Mouse (Mus musculus) ES-E14 (cell line): Measurements from ENCODE around the gene Sh3kbp1. TPM values are rescaled to one million over a fixed set of nuclear protein-coding genes. Genes with fewer than 3 reads are reported as not detected.

Experiments used
- DNase-seq: peaks from one replicate; pipeline ENCODE4 v3.0.0-alpha.2; 2013; ENCODE audit warnings: low read depth, low spot score
- H3K27ac ChIP-seq: 2 replicates; pipeline ENCODE4 v1.5.1; 2012; ENCODE audit warnings: low read depth, mild to moderate bottlenecking, low read length, moderate library complexity, mixed read lengths; ENCODE audit not compliant: poor library complexity, insufficient read depth, severe bottlenecking
- H3K36me3 ChIP-seq: 2 replicates; pipeline ENCODE4 v1.6.1; 2012; ENCODE audit warnings: mild to moderate bottlenecking, low read length, moderate library complexity, mixed read lengths; ENCODE audit not compliant: control insufficient read depth, poor library complexity, insufficient read depth, severe bottlenecking
- H3K4me1 ChIP-seq, 2 experiments: fragments of 150-350 bp in 1 of 2; sonication (generic) in 1 of 2; 2 replicates each; pipeline ENCODE4 v1.6.1; 2012; ENCODE audit warnings: low read length in 2 of 2, mild to moderate bottlenecking in 1 of 2, mixed read lengths in 1 of 2; ENCODE audit not compliant: control insufficient read depth in 2 of 2, insufficient read depth in 2 of 2, poor library complexity in 1 of 2
- H3K4me3 ChIP-seq, 2 experiments: fragments of 150-350 bp in 1 of 2; sonication (generic) in 1 of 2; 2 replicates each; pipeline ENCODE4 v1.5.1; 2012; ENCODE audit warnings: low read length in 2 of 2, low read depth in 1 of 2, mild to moderate bottlenecking in 1 of 2, mixed read lengths in 1 of 2; ENCODE audit not compliant: insufficient read depth in 1 of 2, poor library complexity in 1 of 2, severe bottlenecking in 1 of 2
- H3K9ac ChIP-seq: 2 replicates; pipeline ENCODE4 v1.6.1; 2012; ENCODE audit warnings: low read depth, mild to moderate bottlenecking, low read length, mixed read lengths; ENCODE audit not compliant: poor library complexity, insufficient read depth, severe bottlenecking
- H3K9me3 ChIP-seq: fragments of 150-350 bp; sonication (generic); 2 replicates; pipeline ENCODE4 v1.6.1; 2012; ENCODE audit warnings: low read depth, mild to moderate bottlenecking, low read length; ENCODE audit not compliant: control insufficient read depth, insufficient read depth
- CHD2 ChIP-seq: IDR thresholded peaks from 2 replicates; pipeline ENCODE4 v1.6.1; 2014; ENCODE audit warnings: mild to moderate bottlenecking, low read depth, low read length, inconsistent platforms
- HCFC1 ChIP-seq: IDR thresholded peaks from 2 replicates; pipeline ENCODE4 v1.6.1; 2012; ENCODE audit warnings: low read length, inconsistent platforms, borderline replicate concordance; ENCODE audit not compliant: insufficient read depth
- MAFK ChIP-seq: IDR thresholded peaks from 2 replicates; pipeline ENCODE4 v1.6.1; 2014; ENCODE audit warnings: mild to moderate bottlenecking, low read depth, low read length, inconsistent platforms; ENCODE audit not compliant: insufficient read depth
- ZC3H11A ChIP-seq: IDR thresholded peaks from 2 replicates; pipeline ENCODE4 v1.6.1; 2012; ENCODE audit warnings: low read depth, mild to moderate bottlenecking, inconsistent platforms, low read length, borderline replicate concordance
- ZNF384 ChIP-seq: IDR thresholded peaks from 2 replicates; pipeline ENCODE4 v1.6.1; 2012; ENCODE audit warnings: low read depth, low read length, inconsistent platforms
- in situ Hi-C, 2 experiments: fragments of 600-800 bp; cut with MboI; formaldehyde crosslinking; loops; one replicate each; pipeline ENCODE4 v1.15.1; 2025; ENCODE audit warnings: low sequenced_read_pairs in 2 of 2, inconsistent platforms in 1 of 2; ENCODE audit not compliant: unreplicated experiment in 2 of 2
- total RNA-seq: library from RNA; depleted of rRNA; stranded (reverse); fragments of 300-350 nt; gene quantifications from 2 replicates; pipeline ENCODE4 v1.2.3, GENCODE M21; 2012; rRNA removed

Sh3kbp1 gene
- total RNA-seq, 1 experiment, result 8.5 TPM

- Histone ChIP-seq H3K9ac (no peak overlapping the region), H3K27ac (no peak overlapping the region), H3K4me1 (no peaks in the 10 kb centered on the region), H3K4me3 (no peak overlapping the region), H3K9me3 (no peaks in the 10 kb centered on the region), H3K36me3 (no peaks in the 10 kb centered on the region)
- TF ChIP-seq ZNF384 (no peak), MAFK (no peak), ZC3H11A (no peak), CHD2 (no peak)
- DNase-seq, result no peak
- in situ Hi-C loops, result loop anchor here in 1 of 2 experiments (10.0 kb wide), 1 partner anchor 139 kb away; no protein-coding TSS in a partner anchor
Observed at GRCm38 (mm10) chrX:159976243-159976642, 349.2 kb downstream of the Sh3kbp1 start.

GRCm38 (mm10) chrX:159988002-159988960 is 361.2 kb downstream of the Sh3kbp1 start, which contains the start of gene Map3k15:
TSS of gene Map3k15 (plus strand) at chrX:159988433.
- peak; percentile 24 for DNase-seq
- in situ Hi-C loops, result no loop called here
- H3K27ac ChIP-seq, result no peak within 1 kb of the TSS
- H3K4me3 ChIP-seq, result peak within 1 kb of the TSS; percentile 61 to 74; a peak in 3 of 4 replicates
- no peaks in the 10 kb centered on the region for H3K9me3 ChIP-seq
- no peaks in the 10 kb centered on the region for H3K36me3 ChIP-seq
- H3K4me1 ChIP-seq, result no peaks in the 10 kb centered on the region
- TF ChIP-seq HCFC1, result 0 out of 2 replicates have a peak, but pooled peaks have one; percentile 29
- no peak for TF ChIP-seq CHD2
- peak within 1 kb of the TSS; percentile 88 for H3K9ac ChIP-seq

GRCm38 (mm10) chrX:159995808-159996207 is 368.7 kb downstream of the Sh3kbp1 start:
- Histone ChIP-seq H3K4me3 (no peak overlapping the region), H3K9me3 (no peaks in the 10 kb centered on the region), H3K4me1 (no peaks in the 10 kb centered on the region), H3K9ac (no peak overlapping the region), H3K36me3 (no peaks in the 10 kb centered on the region), H3K27ac (no peak overlapping the region)
- in situ Hi-C loops, result no loop called here
- TF ChIP-seq ZC3H11A (no peak), CHD2 (no peak), ZNF384 (no peak), MAFK (no peak), HCFC1 (no peak)
- DNase-seq, result no peak

Other genes starting within 250 kb of the Sh3kbp1 start
- gene Map7d2, start 212.7 kb upstream of the Sh3kbp1 start, total RNA-seq, result 4.0 and 6.0 TPM in 2 replicates
- gene Bclaf3, start 100.6 kb upstream of the Sh3kbp1 start, total RNA-seq, result 50.7 and 55.2 TPM in 2 replicates